Mouse (Mus musculus) heart, postnatal 0 days (tissue): ENCODE data around the gene Sbk1. TPM values are rescaled to one million over a fixed set of nuclear protein-coding genes. Genes with fewer than 3 reads are reported as not detected.

Experiments used
- ATAC-seq: fragments of 200-750 bp; cut with Nextera tagmentation; 2 replicates; pipeline ENCODE4 v1.8.0; 2017; ENCODE audit warnings: low read depth, moderate number of reproducible peaks, moderate library complexity; ENCODE audit not compliant: insufficient read depth
- DNase-seq: peaks from one replicate; pipeline ENCODE4 v3.0.0-alpha.2; 2016; ENCODE audit warnings: low spot score
- H3K27ac ChIP-seq: fragments of 300-500 bp; sonication (generic); 2 replicates; pipeline ENCODE4 v1.5.1; 2014; ENCODE audit warnings: low read depth, mild to moderate bottlenecking
- H3K27me3 ChIP-seq: fragments of 300-500 bp; sonication (generic); 2 replicates; pipeline ENCODE4 v1.6.1; 2014; ENCODE audit warnings: low read length, mixed read lengths; ENCODE audit not compliant: control insufficient read depth, insufficient read depth
- H3K36me3 ChIP-seq: fragments of 300-500 bp; sonication (generic); replicated peaks from 2 replicates; pipeline ENCODE4 v1.6.1; 2014; ENCODE audit warnings: low read length, mixed read lengths; ENCODE audit not compliant: control insufficient read depth, insufficient read depth
- H3K4me1 ChIP-seq: fragments of 300-500 bp; sonication (generic); 2 replicates; pipeline ENCODE4 v1.6.1; 2014; ENCODE audit warnings: antibody characterized with exemption; ENCODE audit not compliant: control insufficient read depth, insufficient read depth
- H3K4me2 ChIP-seq: fragments of 300-500 bp; sonication (generic); 2 replicates; pipeline ENCODE4 v1.6.1; 2014; ENCODE audit warnings: low read depth, mild to moderate bottlenecking, low read length, moderate library complexity
- H3K4me3 ChIP-seq: fragments of 300-500 bp; sonication (generic); 2 replicates; pipeline ENCODE4 v1.5.1; 2014; ENCODE audit warnings: low read depth, low read length
- H3K9ac ChIP-seq: fragments of 300-500 bp; sonication (generic); replicated peaks from 2 replicates; pipeline ENCODE4 v1.6.1; 2014; ENCODE audit warnings: low read depth, low read length, mixed read lengths
- H3K9me3 ChIP-seq: fragments of 300-500 bp; sonication (generic); replicated peaks from 2 replicates; pipeline ENCODE4 v1.6.1; 2016; ENCODE audit warnings: low read length; ENCODE audit not compliant: control insufficient read depth
- CTCF ChIP-seq: IDR thresholded peaks from 2 replicates; pipeline ENCODE4 v1.5.1; 2016; ENCODE audit warnings: antibody characterized with exemption, control low read depth, low read depth
- EP300 ChIP-seq: IDR thresholded peaks from 2 replicates; pipeline ENCODE4 v1.6.1; 2016; ENCODE audit warnings: antibody characterized with exemption, low read depth
- WGBS: fragments of 180-500 bp; shearing (Covaris S2); extraction: QIAGEN DNeasy Blood & Tissue Kit; methylation state at CpG from one replicate; pipeline ENCODE4 v1.1.7; 2014; 5-methylcytosine and 5-hydroxymethylcytosine counted together
- polyA plus RNA-seq: library from polyadenylated mRNA; unstranded; fragments of >200 nt; fragmentation: Nextera tagmentation; extraction: Ambion mirVana; gene quantifications from 2 replicates; pipeline ENCODE4 v1.2.1, GENCODE M21; 2015
- total RNA-seq: library from RNA; depleted of rRNA; stranded (reverse); fragments of >200 nt; gene quantifications from 2 replicates; pipeline ENCODE4 v1.2.3, GENCODE M21; 2014; ENCODE audit warnings: low replicate concordance; rRNA removed

The Sbk1 gene
- total and polyA plus RNA-seq, 2 experiments from 2014 or later = 17.4 to 42.0 TPM

GRCm38 (mm10) chr7:126340896-126341295, 68.5 kb downstream of the Sbk1 start:
- 14% methylated on average over 6 of the region's 6 CpGs for WGBS
- Histone ChIP-seq H3K4me3 (no peak overlapping the region), H3K4me2 (no peak overlapping the region), H3K27me3 (no peaks in the 10 kb centered on the region), H3K4me1 (peaks cover 3% of the 10 kb centered on the region; the same call in 1 of the 2 replicates), H3K9me3 (no peaks in the 10 kb centered on the region), H3K27ac (no peak overlapping the region), H3K36me3 (no peaks in the 10 kb centered on the region), H3K9ac (no peak overlapping the region)
- DNase-seq = no peak
- no peak for TF ChIP-seq CTCF
- TF ChIP-seq EP300 = no peak
- ATAC-seq = no peak

Other genes with a start within 250 kb of the Sbk1 start
- 16.6 and 20.4 TPM in 2 replicates for gene Gsg1l, start 190.2 kb upstream of the Sbk1 start, total RNA-seq
- 5.3 and 5.7 TPM in 2 replicates for gene Gsg1l, start 190.2 kb upstream of the Sbk1 start, polyA plus RNA-seq
- 52.9 and 78.8 TPM in 2 replicates for gene Xpo6, start 72.1 kb upstream of the Sbk1 start, total RNA-seq
- gene Xpo6, start 72.1 kb upstream of the Sbk1 start, polyA plus RNA-seq = 12.3 and 14.2 TPM in 2 replicates
- 0.73 and 6.7 TPM in 2 replicates for gene Lat, start 97.0 kb downstream of the Sbk1 start, total RNA-seq
- 0.75 and 1.1 TPM in 2 replicates for gene Lat, start 97.0 kb downstream of the Sbk1 start, polyA plus RNA-seq
- gene Spns1, start 104.8 kb downstream of the Sbk1 start, total RNA-seq = 47.0 and 87.1 TPM in 2 replicates
- 34.6 and 36.0 TPM in 2 replicates for gene Spns1, start 104.8 kb downstream of the Sbk1 start, polyA plus RNA-seq
- gene Nfatc2ip, start 124.1 kb downstream of the Sbk1 start, total RNA-seq = 3.5 and 6.5 TPM in 2 replicates
- gene Nfatc2ip, start 124.1 kb downstream of the Sbk1 start, polyA plus RNA-seq = 1.2 TPM in 2 replicates
- gene Cd19, start 142.3 kb downstream of the Sbk1 start, total RNA-seq = 0.04 TPM in 1 of 2 replicates, not detected in the other
- gene Cd19, start 142.3 kb downstream of the Sbk1 start, polyA plus RNA-seq = 0.12 and 0.21 TPM in 2 replicates
- 20.2 and 24.8 TPM in 2 replicates for gene Rabep2, start 156.1 kb downstream of the Sbk1 start, total RNA-seq
- 15.0 and 16.4 TPM in 2 replicates for gene Rabep2, start 156.1 kb downstream of the Sbk1 start, polyA plus RNA-seq
- 0.92 and 3.8 TPM in 2 replicates for gene Atp2a1, start 190.5 kb downstream of the Sbk1 start, total RNA-seq
- 0.40 and 0.92 TPM in 2 replicates for gene Atp2a1, start 190.5 kb downstream of the Sbk1 start, polyA plus RNA-seq
- gene Sh2b1, start 202.8 kb downstream of the Sbk1 start, total RNA-seq = 22.6 and 30.3 TPM in 2 replicates
- 34.4 and 34.5 TPM in 2 replicates for gene Sh2b1, start 202.8 kb downstream of the Sbk1 start, polyA plus RNA-seq
- gene Tufm, start 214.7 kb downstream of the Sbk1 start, total RNA-seq = 151 and 153 TPM in 2 replicates
- gene Tufm, start 214.7 kb downstream of the Sbk1 start, polyA plus RNA-seq = 199 and 205 TPM in 2 replicates
- 21.8 and 35.6 TPM in 2 replicates for gene Atxn2l, start 230.8 kb downstream of the Sbk1 start, total RNA-seq
- gene Atxn2l, start 230.8 kb downstream of the Sbk1 start, polyA plus RNA-seq = 13.4 and 14.1 TPM in 2 replicates